Mouse (Mus musculus) C2C12 (cell line): Measurements from ENCODE around the gene Gpd2.

Source experiments
- CEBPB ChIP-seq: IDR thresholded peaks from one replicate; pipeline ENCODE4 v1.6.1; 2011; ENCODE audit warnings: low read depth, mild to moderate bottlenecking, control low read depth, moderate library complexity
- CTCF ChIP-seq: IDR thresholded peaks from one replicate; pipeline ENCODE4 v1.5.1; 2011; ENCODE audit not compliant: control insufficient read depth, insufficient read depth, insufficient read length
- FOSL1 ChIP-seq: IDR thresholded peaks from one replicate; pipeline ENCODE4 v1.8.0; 2011; ENCODE audit warnings: mild to moderate bottlenecking, low read length; ENCODE audit not compliant: poor library complexity, insufficient read depth, severe bottlenecking
- MAX ChIP-seq: IDR thresholded peaks from one replicate; pipeline ENCODE4 v1.6.1; 2011; ENCODE audit warnings: mild to moderate bottlenecking, control low read depth
- USF1 ChIP-seq: IDR thresholded peaks from one replicate; pipeline ENCODE4 v1.6.1; 2011; ENCODE audit warnings: low read depth, mild to moderate bottlenecking, control low read depth, moderate library complexity

DNA sequence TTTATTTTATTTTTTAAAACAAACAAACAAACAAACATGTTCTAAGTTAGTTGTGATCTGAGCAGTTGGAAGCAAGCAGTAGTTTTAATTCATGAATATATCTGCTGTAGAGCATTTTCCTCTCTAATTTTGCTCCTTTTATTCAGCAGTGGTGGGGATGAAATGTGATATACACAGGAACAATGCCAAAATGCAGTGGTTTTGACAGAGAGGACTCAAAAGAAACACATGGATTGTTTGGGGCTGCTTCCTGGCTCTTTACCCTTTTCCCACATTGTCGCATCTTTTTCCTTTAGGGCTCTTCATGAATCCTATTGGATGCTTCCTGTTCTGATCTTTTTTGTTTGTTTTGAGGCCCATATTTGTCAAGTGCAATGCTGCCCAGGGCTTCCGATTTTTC, 1.2 kb upstream of the Gpd2 start:
- TF ChIP-seq CTCF (no peak), USF1 (no peak), FOSL1 (no peak), CEBPB (no peak), MAX (no peak)
